Mouse (Mus musculus): Measurements from ENCODE around the gene Gm6588.
"Not testable (repeated sequence)": the region's sequence is repeated elsewhere in the genome, so short reads cannot be mapped to it uniquely, and the experiment has no call there.

Gene Gm6588

GRCm38 (mm10) chr5:112448747-112449440, at the start of gene Gm6588:
TSS of gene Gm6588 (plus strand) at chr5:112449426.
- DNase-seq (ENCODE audit: low spot score in 2 of 2) = no peak

DNA sequence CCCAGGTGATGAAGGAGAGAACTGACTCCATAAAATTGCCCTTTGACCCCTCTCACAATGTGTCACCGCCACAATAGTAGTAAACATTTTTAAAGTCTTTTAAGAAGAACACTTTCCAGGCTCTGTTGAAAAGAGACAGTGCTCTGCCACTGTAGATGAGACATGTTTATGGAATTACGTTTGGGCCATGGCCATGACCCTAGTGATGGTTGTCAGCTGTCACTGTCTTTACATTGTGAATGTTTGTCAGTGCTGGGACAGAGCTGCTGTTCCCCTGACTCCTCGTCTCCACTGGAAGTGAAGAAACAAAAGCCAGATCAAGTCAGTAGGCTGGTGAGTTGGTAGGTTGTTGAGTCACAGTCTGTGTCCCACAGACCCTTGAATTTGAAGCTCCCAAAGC, 46.8 kb upstream of the Gm6588 start:
- DNase-seq (ENCODE audit: low spot score in 2 of 2) = no peak

DNA sequence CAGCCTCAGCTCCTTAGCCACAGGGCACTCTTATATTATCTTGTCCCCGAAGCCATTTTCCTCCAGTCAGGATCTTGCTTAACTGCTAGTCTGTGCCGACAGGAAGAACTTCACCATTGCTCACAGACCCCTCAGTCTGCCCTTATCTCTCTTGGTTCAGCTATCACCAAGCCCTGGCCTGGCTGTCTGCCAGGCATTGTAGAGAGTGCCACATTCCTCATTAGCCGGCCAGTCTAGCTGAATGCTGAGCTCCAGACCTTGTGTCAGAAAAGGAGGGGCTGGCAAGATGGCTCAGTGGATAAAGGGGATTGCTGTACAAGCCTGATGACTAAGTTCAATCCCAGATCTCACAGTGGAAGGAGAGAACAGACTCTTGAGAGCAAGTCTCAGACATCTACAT, 43.2 kb upstream of the Gm6588 start:
- no peak for DNase-seq (ENCODE audit: low spot score in 2 of 2)

DNA sequence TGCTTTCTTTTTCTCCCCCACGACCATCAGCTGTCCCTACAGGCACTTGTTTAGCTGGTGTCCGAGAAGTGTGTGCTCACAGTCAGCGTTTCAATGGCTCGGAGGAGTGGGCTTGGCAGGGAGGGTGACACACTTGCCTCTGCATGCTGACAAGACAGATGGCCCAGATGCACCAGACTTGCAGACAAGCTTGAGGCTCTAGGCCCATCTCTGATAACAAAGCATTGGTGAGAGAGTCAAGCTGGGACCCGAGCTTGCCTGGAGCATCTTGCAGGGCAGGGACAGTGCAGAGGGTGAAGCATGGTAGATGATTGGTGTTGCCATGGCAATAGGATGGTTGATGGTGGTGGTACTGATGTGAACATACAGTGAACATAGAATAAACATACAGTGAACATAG, 40.0 kb upstream of the Gm6588 start:
- no peak for DNase-seq (ENCODE audit: low spot score in 2 of 2)

DNA sequence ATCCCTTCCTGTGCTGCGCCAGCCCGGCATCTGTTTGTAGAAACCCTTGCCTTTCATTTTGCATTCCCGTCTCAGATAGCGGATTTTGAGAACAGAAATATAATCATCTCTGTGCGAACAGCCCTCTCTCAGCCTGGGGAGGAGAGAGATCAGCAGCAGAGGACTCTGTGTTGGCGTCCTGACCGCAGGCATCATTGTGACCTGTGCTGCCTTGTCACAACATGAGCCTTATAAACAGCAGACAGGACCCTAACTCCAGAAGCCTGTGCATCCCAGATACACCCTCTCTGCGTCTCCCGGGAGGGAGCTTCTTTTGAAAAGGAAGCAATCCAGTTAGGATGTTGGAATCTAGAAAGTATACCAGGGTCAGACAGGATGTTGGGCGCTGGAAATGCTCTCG, 38.2 kb upstream of the Gm6588 start:
- no peak for DNase-seq (ENCODE audit: low spot score in 2 of 2)

GRCm38 (mm10) chr5:112411514-112412335, 37.5 kb upstream of the Gm6588 start:
- DNase-seq (ENCODE audit: low spot score in 2 of 2) = peak; percentile 61 to 73

- not testable (repeated sequence) for DNase-seq (ENCODE audit: low spot score in 2 of 2)
Observed at GRCm38 (mm10) chr5:112412781-112413180, 36.4 kb upstream of the Gm6588 start.

DNA sequence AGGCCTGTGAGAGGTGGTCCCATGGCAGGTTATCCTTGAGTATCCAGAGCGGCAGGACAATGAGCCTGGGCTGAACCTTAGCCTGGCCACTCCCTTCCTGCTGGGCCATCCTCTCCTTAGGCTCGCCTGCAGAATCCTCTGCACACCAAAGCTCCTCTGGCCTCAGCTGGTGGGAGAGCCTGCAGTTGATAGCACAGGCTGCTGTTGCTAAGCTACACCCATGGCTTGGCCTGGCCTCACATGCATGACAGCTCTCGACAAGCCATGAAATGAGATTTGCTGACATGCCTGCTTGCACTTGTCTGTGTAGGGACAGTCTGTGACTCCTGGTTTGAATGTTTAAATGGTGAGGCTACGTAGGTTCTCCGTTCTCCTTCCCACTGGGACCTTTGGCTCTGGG, 32.6 kb upstream of the Gm6588 start:
- DNase-seq (ENCODE audit: low spot score in 2 of 2) = no peak

- no peak for DNase-seq (ENCODE audit: low spot score in 2 of 2)
Observed at GRCm38 (mm10) chr5:112418023-112418422, 31.2 kb upstream of the Gm6588 start.

- no peak for DNase-seq (ENCODE audit: low spot score in 2 of 2)
Observed at GRCm38 (mm10) chr5:112419535-112419934, 29.7 kb upstream of the Gm6588 start.

DNA sequence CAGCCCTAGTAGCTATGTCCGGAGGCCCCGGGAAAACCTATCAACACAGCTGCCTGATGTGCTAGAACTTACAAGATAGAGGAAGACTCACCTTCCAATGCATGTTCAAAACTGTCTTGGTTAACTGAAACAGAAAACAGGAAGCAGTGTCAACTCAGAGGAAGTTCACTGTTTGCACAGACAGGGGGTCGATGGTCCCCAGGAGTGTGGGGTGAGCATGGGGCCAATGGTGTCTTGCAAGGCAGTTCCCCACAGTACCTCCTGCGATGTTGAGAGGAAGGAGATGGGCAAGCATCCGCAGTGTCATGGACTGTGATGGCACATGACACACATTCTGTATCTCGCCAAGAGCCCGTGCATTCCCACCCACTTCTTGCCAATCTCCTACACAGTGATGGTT, 22.6 kb upstream of the Gm6588 start:
- no peak for DNase-seq (ENCODE audit: low spot score in 2 of 2)

- peak; percentile 61 to 71 for DNase-seq (ENCODE audit: low spot score in 2 of 2)
Observed at GRCm38 (mm10) chr5:112427283-112427682, 21.9 kb upstream of the Gm6588 start.

DNA sequence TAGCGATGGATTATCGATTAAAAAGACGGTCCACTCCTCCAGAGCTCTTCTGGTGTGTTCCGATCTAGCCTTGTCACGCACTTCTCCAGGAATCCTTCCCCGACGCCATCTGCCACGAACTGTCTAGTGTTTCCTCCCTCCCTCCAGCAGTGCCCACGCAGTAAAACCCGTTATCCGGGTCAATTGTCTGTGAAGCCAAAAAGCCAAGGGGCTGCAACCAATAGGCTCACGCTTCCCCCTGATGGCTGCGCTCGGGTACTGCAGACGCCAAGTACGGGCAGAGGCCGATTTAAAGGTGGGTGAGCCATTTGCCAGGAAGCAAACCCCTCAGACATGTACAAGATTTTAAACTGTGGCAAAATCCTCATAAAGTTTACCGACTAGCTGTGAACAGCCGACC, 20.3 kb upstream of the Gm6588 start:
- DNase-seq (ENCODE audit: low spot score in 2 of 2) = peak; percentile 70

DNA sequence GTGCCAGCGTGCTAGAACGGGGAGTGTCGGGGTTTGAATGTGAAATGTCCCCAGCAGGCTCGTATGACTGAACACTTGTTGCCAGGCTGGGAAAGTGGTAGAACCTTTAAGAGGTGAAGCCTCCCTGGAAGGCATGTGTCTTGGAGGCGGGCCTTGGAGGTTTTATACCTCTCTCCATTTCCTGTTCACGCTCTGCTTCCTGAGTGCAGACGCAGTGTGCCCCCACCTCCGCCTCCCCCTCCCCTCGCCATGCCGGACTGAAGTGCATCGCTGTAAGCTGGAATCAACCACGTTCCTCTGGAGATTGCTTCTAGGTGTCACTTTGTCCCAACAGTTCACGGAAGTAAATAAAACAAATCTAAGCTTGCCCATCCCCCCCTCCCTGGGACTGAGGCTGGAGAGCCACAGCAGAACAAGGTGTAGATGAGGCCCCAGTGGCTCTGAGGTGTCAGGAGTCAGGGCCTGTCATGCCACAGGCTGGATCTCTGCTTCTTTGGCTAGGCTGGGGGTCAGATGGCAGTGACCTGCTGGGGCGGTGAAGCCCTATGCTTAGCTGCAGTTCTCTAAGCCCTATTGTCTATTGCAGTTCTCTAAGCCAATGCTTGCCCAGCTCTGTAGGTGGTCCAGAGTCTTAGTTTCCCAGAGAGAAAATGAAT, 18.0 kb upstream of the Gm6588 start:
- no peak for DNase-seq (ENCODE audit: low spot score in 2 of 2)

GRCm38 (mm10) chr5:112432033-112432432, 17.2 kb upstream of the Gm6588 start:
- no peak for DNase-seq (ENCODE audit: low spot score in 2 of 2)

DNA sequence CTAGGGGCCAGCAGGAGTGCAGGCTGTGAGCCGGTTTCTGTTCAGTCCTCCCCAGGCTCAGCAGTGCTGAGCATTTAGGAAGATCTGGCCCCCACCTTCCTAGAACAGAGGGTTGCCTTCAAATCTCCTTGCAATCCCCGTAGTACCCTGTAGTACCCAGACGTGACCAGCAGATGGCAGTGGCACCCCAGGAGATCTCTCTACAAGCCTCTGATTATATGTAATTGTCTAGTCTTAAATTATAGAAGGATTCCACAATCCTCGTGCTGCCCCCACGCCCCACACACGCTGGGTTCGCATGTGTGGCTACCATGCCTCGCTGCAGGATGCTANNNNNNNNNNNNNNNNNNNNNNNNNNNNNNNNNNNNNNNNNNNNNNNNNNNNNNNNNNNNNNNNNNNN, 16.2 kb upstream of the Gm6588 start:
- DNase-seq (ENCODE audit: low spot score in 2 of 2) = peak; percentile 86 to 93

DNA sequence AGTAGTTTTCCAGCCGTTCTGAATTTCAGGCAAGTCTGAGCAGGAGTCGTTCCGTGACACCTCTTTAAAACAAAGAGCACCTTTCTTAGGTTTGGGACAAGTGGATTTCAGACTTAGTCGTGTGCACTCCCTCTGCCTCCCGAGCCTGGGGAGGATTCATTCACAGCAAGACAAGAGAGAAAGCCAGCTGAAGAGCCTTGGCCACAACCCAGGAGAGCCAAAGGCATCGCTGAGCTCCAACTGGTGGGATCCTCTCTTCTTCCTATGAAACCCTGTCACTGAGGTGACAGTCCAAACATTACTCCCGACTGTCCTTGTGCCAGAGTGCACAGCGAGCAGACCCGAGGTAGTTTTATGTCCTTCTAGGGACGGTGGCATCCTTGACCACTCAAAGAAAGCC, 10.7 kb upstream of the Gm6588 start:
- no peak for DNase-seq (ENCODE audit: low spot score in 2 of 2)

- DNase-seq (ENCODE audit: low spot score in 2 of 2) = no peak
Observed at GRCm38 (mm10) chr5:112453088-112453487, 3.9 kb downstream of the Gm6588 start.

- peak; percentile 30 to 57 for DNase-seq (ENCODE audit: low spot score in 2 of 2)
Observed at GRCm38 (mm10) chr5:112454966-112455555, 5.8 kb downstream of the Gm6588 start.

GRCm38 (mm10) chr5:112459903-112460302, 10.7 kb downstream of the Gm6588 start:
- DNase-seq (ENCODE audit: low spot score in 2 of 2) = no peak

DNA sequence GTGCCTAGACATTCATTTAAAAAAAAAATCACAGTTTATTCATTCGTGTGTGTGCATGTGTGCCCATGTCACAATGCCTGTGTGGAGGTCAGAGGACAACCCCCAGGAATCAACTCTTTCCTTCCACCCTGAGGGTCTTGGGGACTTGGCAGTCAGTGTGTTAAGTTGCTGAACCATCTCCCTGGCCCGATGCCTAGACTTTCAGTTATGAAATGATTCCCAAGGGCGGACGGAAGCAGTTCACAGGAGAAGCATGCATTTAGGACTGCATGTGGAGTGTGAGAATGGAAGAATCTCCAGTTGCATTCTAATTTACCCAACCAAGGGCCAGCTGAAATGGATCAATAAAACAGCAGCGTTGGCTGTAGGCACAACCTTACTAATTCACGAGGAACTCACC, 17.1 kb downstream of the Gm6588 start:
- no peak for DNase-seq (ENCODE audit: low spot score in 2 of 2)

DNA sequence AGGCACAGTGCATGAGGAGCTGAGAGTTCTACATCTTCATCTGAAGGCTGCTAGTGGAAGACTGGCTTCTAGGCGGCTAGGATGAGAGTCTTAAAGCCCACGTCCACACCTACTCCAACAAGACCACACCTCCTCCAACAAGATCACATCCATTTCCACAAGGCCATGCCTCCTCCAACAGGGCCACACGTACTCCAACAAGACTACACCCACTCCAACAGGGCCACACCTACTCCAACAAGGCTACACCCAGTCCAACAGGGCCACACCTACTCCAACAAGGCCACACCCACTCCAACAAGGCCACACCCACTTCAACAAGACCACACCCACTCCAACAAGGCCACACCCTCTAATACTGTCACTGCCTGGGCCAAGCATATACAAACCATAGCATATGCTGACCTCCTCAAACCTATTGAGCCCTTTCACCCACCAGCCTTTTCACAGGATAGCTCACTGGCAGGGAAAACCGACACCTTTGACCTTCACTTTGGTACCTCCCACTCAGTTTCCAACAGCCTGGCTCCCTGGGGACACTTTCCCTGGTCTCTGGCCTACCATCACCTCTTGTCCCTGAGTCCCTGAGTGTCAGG, 19.9 kb downstream of the Gm6588 start:
- no peak for DNase-seq (ENCODE audit: low spot score in 2 of 2)
